Mouse (Mus musculus): ENCODE results near the gene Pbld2.

DNA sequence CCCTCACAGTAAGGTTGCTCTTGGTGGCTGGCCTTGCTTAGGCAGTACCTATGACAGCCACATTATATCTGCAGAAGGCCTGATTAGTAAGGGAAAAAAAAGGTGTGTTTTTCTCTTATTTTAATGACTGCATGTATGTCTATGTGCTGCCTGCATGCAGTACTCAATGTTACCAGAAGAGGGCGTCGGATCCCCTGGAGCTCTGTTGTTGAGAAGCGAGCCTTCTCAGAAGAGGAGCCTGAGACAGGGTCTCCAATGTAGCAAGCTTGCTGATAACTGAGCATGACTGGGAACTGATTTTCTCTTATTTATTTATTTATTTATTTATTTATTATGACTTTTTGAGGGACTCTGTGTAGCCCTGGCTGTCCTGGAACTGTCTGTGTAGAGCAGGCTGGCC, 36.8 kb upstream of the Pbld2 start:
- TF ChIP-seq USF1 (IDR thresholded peaks at IDR 0.05; ENCODE audit: low read depth, low read length) (no peak), CTCF (IDR thresholded peaks at IDR 0.05 in 2 of 3, conservative IDR thresholded peaks at IDR 0.05 in 1 of 3; ENCODE audit: control insufficient read depth in 1 of 3, insufficient read depth in 1 of 3, low read depth in 2 of 3, low read length in 3 of 3, poor library complexity in 1 of 3, severe bottlenecking in 1 of 3) (peak; percentile 75 to 96 (median 76)), POLR2A (IDR thresholded peaks at IDR 0.05; ENCODE audit: control insufficient read depth in 1 of 2, insufficient read depth in 1 of 2, low read depth in 1 of 2, low read length in 2 of 2, poor library complexity in 1 of 2) (no peak), BHLHE40 (IDR thresholded peaks at IDR 0.05; ENCODE audit: borderline replicate concordance, low read depth, low read length) (no peak), MXI1 (IDR thresholded peaks at IDR 0.05; ENCODE audit: low read depth, low read length) (no peak), UBTF (IDR thresholded peaks at IDR 0.05; ENCODE audit: borderline replicate concordance, insufficient read depth, low read depth, low read length) (no peak), EP300 (IDR thresholded peaks at IDR 0.05; ENCODE audit: low read depth in 1 of 2, low read length in 2 of 2) (no peak), GATA1 (IDR thresholded peaks at IDR 0.05; ENCODE audit: low read depth, low read length) (no peak), NELFE (IDR thresholded peaks at IDR 0.05; ENCODE audit: low read depth, low read length) (no peak), POLR2AphosphoS2 (IDR thresholded peaks at IDR 0.05; ENCODE audit: low read length) (no peak), RAD21 (IDR thresholded peaks at IDR 0.05; ENCODE audit: low read depth, low read length) (peak; percentile 45), ZMIZ1 (IDR thresholded peaks at IDR 0.05; ENCODE audit: low read depth, low read length) (no peak), CHD2 (IDR thresholded peaks at IDR 0.05; ENCODE audit: low read length) (no peak), E2F4 (IDR thresholded peaks at IDR 0.05; ENCODE audit: borderline replicate concordance, low read depth, low read length) (no peak)

Measured in MEL (cell line).